Mouse (Mus musculus) embryo, embryonic 10.5 days (tissue): ENCODE results near the gene Arhgef17.
"Not testable (repeated sequence)": the region's sequence is repeated elsewhere in the genome, so short reads cannot be mapped to it uniquely, and the experiment has no call there.

ENCODE experiments used
- DNase-seq: peaks from one replicate; pipeline ENCODE4 v3.0.0-alpha.2; 2015; ENCODE audit warnings: low spot score

Arhgef17 gene

GRCm38 (mm10) chr7:100871892-100872291 lies 60.0 kb downstream of the Arhgef17 start:
- no peak for DNase-seq

DNA sequence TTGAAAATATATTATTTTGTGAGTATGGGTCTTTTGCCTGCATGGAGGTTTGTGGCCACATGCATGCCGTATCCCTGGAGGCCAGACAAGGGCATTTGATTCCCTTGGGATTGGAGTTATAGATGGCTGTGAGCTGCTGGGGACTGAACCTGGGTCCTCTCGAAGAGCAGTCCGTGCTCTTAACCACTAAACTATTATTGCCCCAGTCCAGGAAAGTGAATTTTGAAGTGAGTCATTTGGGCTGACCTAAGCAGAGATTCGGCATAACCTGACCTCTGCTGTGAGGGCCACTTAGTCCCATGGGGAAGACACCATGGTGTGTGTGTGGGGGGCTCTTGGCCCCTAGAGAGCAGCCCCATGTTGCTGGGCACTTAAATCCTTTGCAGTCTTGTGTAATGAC lies 60.6 kb downstream of the Arhgef17 start:
- no peak for DNase-seq

- DNase-seq = no peak
These were observed 61.9 kb downstream of the Arhgef17 start for GRCm38 (mm10) chr7:100869877-100870629.

DNA sequence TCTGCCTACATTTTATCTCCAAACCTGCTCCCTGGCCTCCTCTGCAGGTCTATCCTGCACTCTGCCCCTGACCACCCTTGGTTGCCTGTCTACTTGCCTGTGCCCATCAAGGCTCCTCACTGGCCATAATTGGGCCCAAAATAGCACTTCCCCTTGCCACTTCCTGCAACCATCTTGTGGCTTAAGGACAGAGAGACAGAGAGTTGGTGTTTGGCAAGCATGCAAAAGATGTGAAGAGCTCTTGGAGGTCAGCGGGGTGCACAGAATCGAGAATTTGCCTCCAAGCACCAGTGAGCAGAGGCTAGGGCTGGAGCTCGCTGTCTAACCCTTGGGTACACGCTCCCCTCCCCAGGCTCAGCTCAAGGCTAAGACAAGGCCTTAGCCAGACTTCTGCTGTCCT lies 63.4 kb downstream of the Arhgef17 start:
- DNase-seq = no peak

- no peak for DNase-seq
These were observed 64.3 kb downstream of the Arhgef17 start for GRCm38 (mm10) chr7:100867561-100867960.

- DNase-seq = peak; percentile 83
These were observed 65.2 kb downstream of the Arhgef17 start for GRCm38 (mm10) chr7:100866675-100867074.

GRCm38 (mm10) chr7:100862828-100863638 lies 68.9 kb downstream of the Arhgef17 start, which contains the start of gene Relt:
Gene Relt, minus strand, starts transcription at chr7:100863446.
- peak; percentile 98 for DNase-seq

DNA sequence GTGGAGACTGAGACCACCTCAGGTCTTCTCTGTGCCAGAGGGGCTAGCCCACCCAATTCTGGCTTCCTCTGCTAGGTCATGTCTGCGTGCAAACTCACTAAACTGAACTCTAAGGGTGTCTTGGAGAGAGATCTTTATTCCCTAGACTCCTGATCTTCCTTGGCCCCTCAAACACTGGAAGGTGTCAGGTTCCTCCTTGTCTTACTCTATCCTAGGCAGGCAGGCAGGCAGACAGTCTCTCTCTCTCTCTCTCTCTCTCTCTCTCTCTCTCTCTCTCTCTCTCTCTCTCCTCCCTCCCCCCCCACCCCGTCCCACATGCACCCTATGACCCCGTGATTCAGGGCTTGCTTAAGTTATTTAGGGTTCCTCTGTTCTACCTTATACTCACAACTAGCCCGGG lies 69.6 kb downstream of the Arhgef17 start:
- DNase-seq = peak; percentile 29

DNA sequence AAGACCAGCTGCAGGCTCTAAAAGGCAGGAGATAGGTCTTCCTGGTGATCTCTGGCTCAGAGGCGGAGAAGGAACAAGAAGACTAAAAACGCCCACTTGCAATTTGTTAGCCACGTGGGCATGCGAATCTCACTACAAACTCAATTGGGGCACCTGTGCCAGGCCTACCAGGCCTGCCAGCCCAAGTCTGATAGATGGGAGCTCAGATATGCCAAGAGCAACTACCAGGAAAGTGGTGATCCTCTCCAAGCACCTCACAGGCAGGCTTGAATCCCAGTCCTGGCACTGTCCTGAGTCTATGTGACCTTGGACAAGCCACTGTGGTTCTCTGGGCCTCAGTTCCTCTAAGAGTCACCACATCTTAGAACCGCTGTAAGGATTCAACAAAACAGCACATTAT lies 70.7 kb downstream of the Arhgef17 start:
- no peak for DNase-seq

GRCm38 (mm10) chr7:100860450-100860849 lies 71.5 kb downstream of the Arhgef17 start:
- DNase-seq = no peak

DNA sequence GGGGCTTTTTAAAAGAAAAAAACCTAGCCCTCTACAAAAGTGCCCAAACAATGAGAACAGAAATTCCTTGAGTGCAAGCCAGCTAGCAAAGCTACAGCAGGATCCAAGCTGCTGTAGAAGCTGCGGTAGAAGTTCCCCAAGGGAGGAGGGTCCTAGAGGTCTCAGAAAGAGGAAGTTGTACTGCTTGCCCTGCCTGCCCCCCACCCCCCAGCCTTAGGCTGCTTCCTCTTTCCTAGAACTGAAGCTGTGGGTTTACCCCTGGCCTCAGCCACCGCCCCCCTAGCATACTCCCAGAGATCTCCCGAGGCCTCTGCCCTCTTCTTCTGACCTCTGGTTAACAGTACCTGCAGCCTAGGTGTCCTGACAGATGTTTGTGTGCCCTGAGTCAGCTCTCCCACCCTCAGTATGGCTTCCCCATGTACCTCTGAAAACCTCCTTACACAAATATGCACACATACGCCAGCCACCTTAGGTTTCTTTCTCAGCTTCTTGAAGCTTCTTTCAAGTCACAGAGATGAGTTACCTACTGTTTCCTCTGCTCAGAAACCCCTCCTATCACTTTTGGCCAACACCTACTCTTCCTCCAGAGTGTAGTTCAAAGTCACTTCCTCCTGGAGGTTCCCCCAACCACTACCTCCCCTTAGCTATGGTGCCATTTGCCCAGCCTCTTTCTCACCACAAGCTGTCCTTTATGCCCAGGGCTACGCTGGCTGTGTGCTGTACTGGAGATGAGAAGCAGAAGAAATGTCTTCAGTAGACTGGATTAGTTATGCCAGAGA lies 75.9 kb downstream of the Arhgef17 start:
- no peak for DNase-seq

DNA sequence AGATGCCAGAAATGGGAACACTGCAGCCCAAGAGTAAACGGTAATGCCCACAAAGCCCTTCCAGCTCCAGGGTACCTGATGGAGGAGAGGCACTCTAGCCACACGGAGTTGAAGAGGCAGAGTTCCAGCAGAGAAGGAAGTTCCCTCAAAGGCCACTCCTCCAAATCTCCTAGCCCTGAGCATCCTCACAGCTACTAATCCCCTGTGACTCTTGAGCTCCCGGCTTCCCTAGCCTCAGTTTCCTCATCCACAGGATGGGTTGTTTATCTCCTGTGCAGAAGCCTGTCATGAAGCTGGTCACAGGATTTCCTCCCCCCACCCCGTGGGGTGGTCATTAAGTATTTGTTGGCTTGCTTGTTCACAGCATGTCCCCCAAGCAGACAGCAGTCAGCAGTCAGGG lies 76.6 kb downstream of the Arhgef17 start:
- no peak for DNase-seq

- DNase-seq = no peak
These were observed 77.0 kb downstream of the Arhgef17 start for GRCm38 (mm10) chr7:100854861-100855260.

DNA sequence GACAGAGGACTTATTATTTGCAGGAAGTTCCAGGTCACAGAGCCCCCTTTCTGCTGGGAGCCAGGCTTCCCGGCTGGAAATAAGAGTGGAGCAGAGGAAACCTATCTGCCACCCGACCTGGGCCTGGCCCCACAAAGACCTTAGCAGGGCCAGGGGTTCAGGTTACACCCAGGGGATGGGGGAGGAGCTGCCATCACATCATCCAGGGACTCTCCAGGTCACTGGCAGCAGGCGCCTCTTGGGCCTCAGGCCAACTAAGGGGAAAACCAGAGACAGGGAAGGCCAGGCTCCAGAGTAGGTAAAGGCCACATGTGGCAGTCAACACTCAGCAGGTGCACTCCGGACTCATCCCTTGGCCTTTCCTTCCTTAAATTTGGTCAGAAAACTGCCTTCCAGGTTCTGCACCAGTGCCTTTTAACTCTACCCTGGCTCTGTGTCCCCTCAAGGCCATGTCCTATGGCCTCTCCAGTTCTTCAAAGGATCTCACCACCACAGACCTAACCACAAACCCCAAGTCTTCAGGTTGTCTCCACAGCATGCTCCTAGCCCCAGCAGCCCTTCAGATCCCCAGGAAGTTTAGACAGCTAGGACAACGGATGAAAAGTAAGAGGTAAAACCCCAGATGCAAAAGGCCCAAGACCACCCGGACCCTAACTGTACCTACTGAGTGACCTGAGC lies 77.6 kb downstream of the Arhgef17 start:
- peak; percentile 48 for DNase-seq

- no peak for DNase-seq
These were observed 78.5 kb downstream of the Arhgef17 start for GRCm38 (mm10) chr7:100853396-100853795.

GRCm38 (mm10) chr7:100851481-100852356 lies 80.2 kb downstream of the Arhgef17 start:
- no peak for DNase-seq

- no peak for DNase-seq
These were observed 82.4 kb downstream of the Arhgef17 start for GRCm38 (mm10) chr7:100849508-100849907.

DNA sequence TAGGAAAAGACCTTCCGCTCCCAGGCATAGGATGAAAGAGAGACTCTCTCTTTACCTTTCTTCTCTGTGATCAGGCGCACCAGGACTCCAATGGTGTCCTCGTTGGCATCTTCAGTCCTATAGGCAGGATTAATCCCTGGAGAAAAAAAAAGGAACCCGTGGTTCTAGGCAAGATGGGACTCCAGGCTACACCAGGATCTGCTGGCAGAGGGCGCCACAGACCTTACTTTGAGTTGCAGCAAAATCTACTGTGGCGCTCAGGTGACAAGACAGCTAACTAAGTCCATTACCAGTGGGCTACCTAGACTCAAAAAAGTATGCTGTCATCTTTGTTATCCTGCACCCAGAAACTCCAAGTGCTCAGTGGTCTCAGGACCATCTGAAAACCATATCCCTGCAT lies 83.2 kb downstream of the Arhgef17 start:
- peak; percentile 76 for DNase-seq

- DNase-seq = no peak
These were observed 84.8 kb downstream of the Arhgef17 start for GRCm38 (mm10) chr7:100847131-100847530.

GRCm38 (mm10) chr7:100846033-100846432 lies 85.9 kb downstream of the Arhgef17 start:
- DNase-seq = not testable (repeated sequence)

DNA sequence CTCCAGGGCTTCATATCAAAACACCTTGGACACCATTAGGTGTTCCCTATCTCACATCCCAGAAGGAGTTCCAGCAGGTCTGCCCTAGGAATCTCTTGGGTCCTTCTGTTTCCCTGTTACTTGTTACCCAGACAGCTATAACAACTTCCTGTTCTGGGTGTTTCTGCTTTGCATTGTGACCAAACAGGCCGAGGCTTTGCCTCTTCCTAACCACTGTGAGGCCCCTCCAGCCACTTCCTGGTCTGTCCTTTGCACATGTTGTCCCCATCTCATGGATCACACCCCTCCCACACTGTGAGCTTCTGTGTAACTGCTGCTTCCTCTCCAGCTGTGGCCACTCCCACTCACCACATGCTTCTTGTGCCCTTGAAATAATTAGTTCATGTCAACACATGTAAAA lies 86.5 kb downstream of the Arhgef17 start:
- DNase-seq = peak; percentile 36
